27 mouse cellular contexts compared by ENCODE assay signal in the genomic region with DNA sequence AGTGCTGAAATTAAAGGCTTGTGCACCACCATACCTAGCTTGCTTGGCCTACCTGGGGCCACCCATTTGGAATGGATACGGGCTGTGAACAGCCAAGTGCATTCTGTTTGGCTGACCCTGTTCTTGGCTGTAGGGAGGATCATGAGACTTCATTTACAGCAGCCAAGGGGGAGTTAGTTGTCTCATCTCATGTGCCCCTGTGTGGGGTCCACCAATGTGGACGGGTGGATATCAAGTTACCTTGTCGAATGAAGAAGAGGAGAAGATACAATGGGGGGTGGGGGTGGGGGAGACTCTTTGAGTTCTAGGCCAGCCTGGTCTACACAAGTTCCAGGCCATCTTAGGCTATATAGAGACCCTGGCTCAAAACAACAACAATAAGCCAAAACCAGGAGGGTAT. TPM values are rescaled to one million over a fixed set of nuclear protein-coding genes. Genes with fewer than 3 reads are reported as not detected.
"Had no signal": no experiment of that assay in that cellular context is flagged by ENCODE, and none has a peak within 500 bp of the region (broad histone marks: within the 10 kb centered on the region; RNA-seq: fewer than 3 reads in every experiment).

No protein-coding gene starts in this region.

- H3K9ac ChIP-seq: intestine, embryonic 15.5 days; liver, embryonic 13.5 days; neural tube, embryonic 13.5 days; stomach, embryonic 15.5 days had no signal

- H3K36me3 ChIP-seq: intestine, embryonic 15.5 days; neural tube, embryonic 13.5 days; stomach, embryonic 15.5 days had no signal

- DNase-seq: kidney, adult 11 months; kidney, adult 9 months; kidney, postnatal 10 days; kidney, postnatal 4 days; left cerebral cortex, postnatal 4 days; liver, embryonic 13.5 days; lung, adult 2 months; lung, postnatal 14 days; midbrain, embryonic 14.5 days; retina, postnatal 1 day; right cerebral cortex, postnatal 25 days; spleen, adult 18-20 months; thymus, adult 18-20 months; thymus, postnatal 36 days had no signal

- H3K27me3 ChIP-seq: intestine, embryonic 15.5 days; liver, embryonic 13.5 days; neural tube, embryonic 13.5 days; stomach, embryonic 15.5 days had no signal

- H3K9me3 ChIP-seq: intestine, embryonic 15.5 days; liver, embryonic 13.5 days; neural tube, embryonic 13.5 days; stomach, embryonic 15.5 days had no signal

- ATAC-seq: intestine, embryonic 15.5 days had no signal

- H3K4me2 ChIP-seq: intestine, embryonic 15.5 days; liver, embryonic 13.5 days; neural tube, embryonic 13.5 days; stomach, embryonic 15.5 days had no signal

- H3K27ac ChIP-seq: intestine, embryonic 15.5 days; liver, embryonic 13.5 days; macrophage; neural tube, embryonic 13.5 days; stomach, embryonic 15.5 days had no signal

- H3K4me3 ChIP-seq: intestine, embryonic 15.5 days; liver, embryonic 13.5 days; neural tube, embryonic 13.5 days; stomach, embryonic 15.5 days had no signal

- H3K4me1 ChIP-seq: intestine, embryonic 15.5 days; liver, embryonic 13.5 days; neural tube, embryonic 13.5 days; stomach, embryonic 15.5 days had no signal

RNA-seq across cellular contexts. Expression of a gene that starts 9.7 kb away (rescaled TPM):
- total RNA-seq: layer of hippocampus, adult 18-20 months; layer of hippocampus, postnatal 14 days; left cerebral cortex, adult 8-10 months; left cerebral cortex, postnatal 14 days; left cerebral cortex, postnatal 4 days; liver, adult 2 months; megakaryocyte, adult 5-6 weeks; midbrain, postnatal 0 days; neutrophil, adult 5-6 weeks had no signal
- polyA plus RNA-seq: liver, adult 2 months; liver, embryonic 13.5 days; liver, embryonic 16.5 days; macrophage; midbrain, embryonic 14.5 days; midbrain, postnatal 0 days; neural tube, embryonic 13.5 days had no signal

RNA-seq across cellular contexts. Expression of a gene that starts 26.9 kb away (rescaled TPM):
- total RNA-seq: neutrophil, adult 5-6 weeks had no signal
